Mouse (Mus musculus): ENCODE results near the gene Nufip1.

The Nufip1 gene

GRCm38 (mm10) chr14:76122663-76123058 is 12.0 kb downstream of the Nufip1 start:
- in situ Hi-C loops (cut with MboI; ENCODE audit: unreplicated experiment in 2 of 2): loop anchor here (10.0 to 25.0 kb wide), 3 partner anchors 352 to 1385 kb away; partner anchors contain the start of genes Esd (in 1 of the 2) and Zc3h13 (in 1 of the 2)

- in situ Hi-C loops (cut with MboI; ENCODE audit: unreplicated experiment in 2 of 2): loop anchor here in 1 of 2 experiments (10.0 kb wide), 1 partner anchor 347 kb away; no protein-coding TSS in a partner anchor
These were observed 16.6 kb downstream of the Nufip1 start for GRCm38 (mm10) chr14:76127311-76127710.

DNA sequence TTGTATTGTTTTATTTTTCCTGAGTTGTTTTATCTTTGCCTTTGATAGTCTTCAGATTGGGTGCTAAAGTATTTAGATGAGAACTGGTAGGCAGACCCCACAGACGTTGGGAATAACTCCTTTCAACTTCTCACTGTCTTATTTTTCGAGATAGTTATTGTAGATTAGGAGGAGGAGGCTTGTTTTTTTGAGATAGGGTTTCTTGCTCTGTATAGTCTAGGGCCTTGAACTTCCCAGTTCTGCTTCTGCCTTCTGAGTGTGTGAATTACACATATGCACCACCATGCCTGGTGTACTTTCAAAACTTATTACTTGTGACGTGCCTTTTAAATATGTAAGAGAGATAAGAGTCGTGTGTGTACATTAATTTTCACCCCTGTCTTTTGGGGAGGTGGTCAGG is 17.5 kb downstream of the Nufip1 start:
- in situ Hi-C loops (cut with MboI; ENCODE audit: unreplicated experiment in 2 of 2): loop anchor here in 1 of 2 experiments (10.0 kb wide), 1 partner anchor 347 kb away; no protein-coding TSS in a partner anchor

GRCm38 (mm10) chr14:76134975-76135374 is 24.3 kb downstream of the Nufip1 start:
- in situ Hi-C loops (cut with MboI; ENCODE audit: unreplicated experiment in 2 of 2): loop anchor here in 1 of 2 experiments (5.0 kb wide), 1 partner anchor 337 kb away; no protein-coding TSS in a partner anchor

GRCm38 (mm10) chr14:76145248-76145647 is 34.6 kb downstream of the Nufip1 start:
- in situ Hi-C loops (cut with MboI; ENCODE audit: unreplicated experiment in 2 of 2): no loop called here

GRCm38 (mm10) chr14:76145868-76146267 is 35.2 kb downstream of the Nufip1 start:
- in situ Hi-C loops (cut with MboI; ENCODE audit: unreplicated experiment in 2 of 2): no loop called here

- in situ Hi-C loops (cut with MboI; ENCODE audit: unreplicated experiment in 2 of 2): no loop called here
These were observed 36.4 kb downstream of the Nufip1 start for GRCm38 (mm10) chr14:76147061-76147460.

GRCm38 (mm10) chr14:76148294-76148693 is 37.6 kb downstream of the Nufip1 start:
- in situ Hi-C loops (cut with MboI; ENCODE audit: unreplicated experiment in 2 of 2): no loop called here

GRCm38 (mm10) chr14:76149531-76150179 is 39.0 kb downstream of the Nufip1 start:
- in situ Hi-C loops (cut with MboI; ENCODE audit: unreplicated experiment in 2 of 2): loop anchor here (25.0 kb wide), 1 partner anchor 863 kb away; no protein-coding TSS in a partner anchor

GRCm38 (mm10) chr14:76150499-76150898 is 39.8 kb downstream of the Nufip1 start:
- in situ Hi-C loops (cut with MboI; ENCODE audit: unreplicated experiment in 2 of 2): loop anchor here (25.0 kb wide), 1 partner anchor 862 kb away; no protein-coding TSS in a partner anchor

- in situ Hi-C loops (cut with MboI; ENCODE audit: unreplicated experiment in 2 of 2): loop anchor here (25.0 kb wide), 1 partner anchor 861 kb away; no protein-coding TSS in a partner anchor
These were observed 40.3 kb downstream of the Nufip1 start for GRCm38 (mm10) chr14:76151011-76151410.

DNA sequence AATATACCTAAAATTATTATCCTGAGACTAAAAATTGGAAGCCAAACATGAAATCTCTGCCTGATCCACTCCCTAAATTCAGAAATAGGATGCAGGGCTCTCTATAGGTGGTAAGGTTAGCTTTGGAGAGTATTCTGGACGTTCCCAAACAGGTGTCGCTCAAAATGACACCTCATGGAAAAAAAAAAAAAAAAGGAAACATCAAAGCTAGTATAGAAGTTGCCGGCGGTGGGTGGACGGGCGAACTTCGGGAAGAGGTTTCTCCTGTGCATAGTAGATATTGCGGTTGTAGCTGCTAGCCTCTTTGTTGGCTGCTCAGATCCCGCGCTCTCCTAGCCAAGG is 41.1 kb downstream of the Nufip1 start:
- in situ Hi-C loops (cut with MboI; ENCODE audit: unreplicated experiment in 2 of 2): loop anchor here (25.0 kb wide), 1 partner anchor 861 kb away; no protein-coding TSS in a partner anchor

- in situ Hi-C loops (cut with MboI; ENCODE audit: unreplicated experiment in 2 of 2): loop anchor here (25.0 kb wide), 1 partner anchor 860 kb away; no protein-coding TSS in a partner anchor
These were observed 41.7 kb downstream of the Nufip1 start for GRCm38 (mm10) chr14:76152162-76153002.

GRCm38 (mm10) chr14:76153003-76153675 is 42.4 kb downstream of the Nufip1 start:
- in situ Hi-C loops (cut with MboI; ENCODE audit: unreplicated experiment in 2 of 2): loop anchor here (25.0 kb wide), 1 partner anchor 859 kb away; no protein-coding TSS in a partner anchor

- in situ Hi-C loops (cut with MboI; ENCODE audit: unreplicated experiment in 2 of 2): loop anchor here (25.0 kb wide), 1 partner anchor 858 kb away; no protein-coding TSS in a partner anchor
These were observed 43.1 kb downstream of the Nufip1 start for GRCm38 (mm10) chr14:76153828-76154227.

DNA sequence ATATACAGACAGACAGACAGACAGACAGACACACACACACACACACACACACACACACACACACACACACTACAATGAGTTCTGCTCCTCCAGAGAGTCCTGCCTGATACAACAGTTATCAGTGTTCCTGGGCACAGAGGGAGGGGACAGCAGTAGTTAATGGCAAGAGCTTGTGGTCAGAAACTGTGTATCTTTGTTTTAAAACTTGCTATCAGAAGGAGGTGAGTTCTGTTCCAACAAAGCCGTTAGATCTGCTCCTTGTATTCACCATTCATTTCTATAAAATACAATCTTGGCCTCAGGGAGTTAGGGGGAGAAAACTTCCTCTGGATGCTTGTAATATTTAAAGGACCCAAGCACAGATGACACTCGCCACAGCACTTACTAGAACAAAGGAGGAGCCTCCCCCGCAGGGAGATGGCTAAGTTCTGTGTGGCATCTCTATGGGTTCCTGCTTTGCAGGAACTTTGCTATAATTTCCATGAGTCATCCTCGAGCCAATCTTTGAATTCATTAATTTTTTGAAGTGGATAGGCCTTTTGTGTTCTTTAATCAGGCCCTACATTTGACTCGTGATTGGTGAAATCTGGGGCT is 47.6 kb downstream of the Nufip1 start:
- in situ Hi-C loops (cut with MboI; ENCODE audit: unreplicated experiment in 2 of 2): loop anchor here (25.0 kb wide), 1 partner anchor 854 kb away; no protein-coding TSS in a partner anchor

- in situ Hi-C loops (cut with MboI; ENCODE audit: unreplicated experiment in 2 of 2): loop anchor here (25.0 kb wide), 1 partner anchor 852 kb away; no protein-coding TSS in a partner anchor
These were observed 49.9 kb downstream of the Nufip1 start for GRCm38 (mm10) chr14:76160580-76160979.

GRCm38 (mm10) chr14:76164236-76164635 is 53.5 kb downstream of the Nufip1 start:
- in situ Hi-C loops (cut with MboI; ENCODE audit: unreplicated experiment in 2 of 2): loop anchor here (25.0 kb wide), 1 partner anchor 848 kb away; no protein-coding TSS in a partner anchor

DNA sequence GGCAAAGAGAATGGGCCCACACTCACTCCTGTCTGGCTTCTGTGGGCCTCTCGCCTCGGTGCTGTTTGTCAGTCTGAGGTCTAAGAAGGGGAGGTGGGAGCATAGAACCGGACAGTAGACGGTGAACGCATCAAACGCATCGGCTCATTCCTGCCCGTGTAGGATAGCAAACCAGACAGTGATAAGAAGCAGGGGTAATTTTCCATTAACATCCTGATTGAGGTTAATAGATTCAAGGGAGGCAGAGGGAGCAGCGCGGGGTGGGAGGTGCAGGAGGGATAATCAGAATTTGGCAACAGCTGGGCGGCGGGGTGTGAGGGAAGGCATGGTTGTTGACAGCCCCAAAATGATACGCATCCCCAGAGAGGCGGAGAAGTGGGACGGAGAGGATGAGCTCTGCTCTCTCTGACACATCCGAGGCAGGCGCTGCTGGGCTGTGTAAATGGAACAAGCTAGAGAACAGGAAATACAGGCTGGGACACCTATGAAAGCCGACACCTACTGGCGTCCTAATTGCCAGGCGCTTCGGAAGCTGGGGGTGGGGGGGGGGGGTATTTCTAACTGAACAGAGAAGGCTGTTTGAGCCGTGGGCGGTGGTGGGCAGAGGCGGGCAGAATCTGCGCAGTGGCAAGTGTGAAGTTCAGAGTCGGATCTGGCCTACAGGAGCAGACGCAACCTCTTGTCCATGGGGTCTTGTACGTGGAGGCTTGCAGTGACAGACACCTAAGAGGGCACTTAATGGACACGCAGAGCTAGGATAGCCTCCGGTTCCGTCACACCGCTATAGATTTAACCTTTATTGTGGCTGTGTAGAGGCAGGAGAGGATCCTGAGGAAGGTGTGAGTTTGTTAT is 54.4 kb downstream of the Nufip1 start:
- in situ Hi-C loops (cut with MboI; ENCODE audit: unreplicated experiment in 2 of 2): loop anchor here (25.0 kb wide), 1 partner anchor 847 kb away; no protein-coding TSS in a partner anchor
